Mouse (Mus musculus): Measurements from ENCODE around the gene Incenp. TPM values are rescaled to one million over a fixed set of nuclear protein-coding genes. Genes with fewer than 3 reads are reported as not detected.
A peak's percentile ranks its signal among the peaks of the same experiment; 100 is the strongest.
"Not testable (repeated sequence)": the region's sequence is repeated elsewhere in the genome, so short reads cannot be mapped to it uniquely, and the experiment has no call there.

Incenp gene
- polyA plus RNA-seq, 1 experiment from 2014 or later, result 108 TPM

DNA sequence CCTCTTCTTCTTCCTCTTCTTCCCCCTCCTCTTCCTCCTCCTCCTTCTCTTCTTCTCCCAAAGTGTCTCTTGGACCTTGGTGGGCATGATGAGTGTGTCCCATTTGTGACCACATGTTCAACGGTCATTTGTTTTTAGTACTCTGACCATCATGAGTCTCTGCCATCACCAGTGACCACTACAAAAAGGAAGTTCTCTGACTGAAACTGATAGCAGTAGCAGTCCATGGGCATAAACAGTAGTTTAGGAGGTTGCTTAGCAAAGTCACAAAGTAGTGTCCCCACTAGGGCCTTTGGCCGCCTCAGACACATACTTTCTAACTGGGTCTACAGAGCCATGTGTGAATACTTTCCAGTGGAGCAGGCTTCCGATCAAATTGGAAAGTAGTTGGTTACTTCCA lies 15.0 kb upstream of the Incenp start:
- Histone ChIP-seq H3K27ac (no peak overlapping the region), H3K36me3 (no peaks in the 10 kb centered on the region), H3K9ac (no peak overlapping the region), H3K27me3 (no peaks in the 10 kb centered on the region), H3K4me1 (0 out of 2 replicates have a peak, but pooled peaks cover 3% of the 10 kb centered on the region), H3K4me3 (no peak overlapping the region), H3K9me3 (no peaks in the 10 kb centered on the region), H3K4me2 (replicated peaks) (no peak overlapping the region)
- ATAC-seq (ENCODE audit: low FRiP score, low read depth), result no peak
- 80% methylated on average over 3 of the region's 3 CpGs for whole genome bisulfite sequencing

DNA sequence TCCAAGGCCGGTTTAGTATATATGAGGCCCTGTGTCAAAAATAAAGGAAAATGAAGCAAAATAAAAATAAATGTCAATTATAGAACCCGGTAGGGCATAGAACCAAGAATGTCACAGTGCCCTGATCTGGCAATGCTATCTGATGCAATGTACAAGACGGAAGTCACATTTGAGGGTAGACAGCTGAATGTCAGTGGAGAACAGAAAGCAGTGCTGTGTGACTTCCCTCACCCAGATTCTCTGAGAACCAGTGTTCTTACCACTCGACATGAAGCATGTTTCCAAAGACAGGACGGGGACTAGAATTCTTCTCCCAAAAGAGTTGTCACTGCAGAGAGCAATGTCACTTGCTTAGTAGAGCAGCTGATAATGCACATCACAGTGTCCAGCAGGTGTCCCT lies 14.4 kb upstream of the Incenp start:
- H3K9ac ChIP-seq, result no peak overlapping the region
- 0 out of 2 replicates have a peak, but pooled peaks cover 3% of the 10 kb centered on the region for H3K4me1 ChIP-seq
- no peak overlapping the region for H3K27ac ChIP-seq
- H3K4me3 ChIP-seq, result no peak overlapping the region
- H3K36me3 ChIP-seq, result no peaks in the 10 kb centered on the region
- H3K27me3 ChIP-seq, result no peaks in the 10 kb centered on the region
- no peaks in the 10 kb centered on the region for H3K9me3 ChIP-seq
- no peak overlapping the region for H3K4me2 ChIP-seq (replicated peaks)
- WGBS, result 81% methylated on average over 5 of the region's 5 CpGs
- no peak for ATAC-seq (ENCODE audit: low FRiP score, low read depth)

DNA sequence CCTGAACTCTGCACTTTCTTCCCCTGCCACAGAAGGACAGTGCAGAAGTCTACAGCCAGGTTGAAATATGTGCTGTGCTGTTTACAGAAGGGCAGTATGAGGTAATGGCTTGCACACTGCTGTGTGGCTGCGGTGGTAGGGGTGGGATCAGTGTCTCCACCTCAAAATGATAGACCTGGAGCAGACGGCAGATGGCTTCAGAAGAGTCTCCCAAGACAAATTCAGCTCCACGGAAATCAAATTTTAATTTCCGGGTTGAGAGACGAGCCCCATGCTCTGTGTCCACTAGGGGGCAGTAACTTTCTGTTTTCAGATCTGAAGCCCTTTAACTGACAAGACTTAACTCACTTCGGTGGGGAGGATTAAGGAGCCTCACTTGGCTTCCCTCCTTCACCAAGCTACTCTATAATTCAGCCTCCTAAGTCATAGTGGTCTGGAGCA lies 12.0 kb upstream of the Incenp start:
- no peaks in the 10 kb centered on the region for H3K9me3 ChIP-seq
- no peaks in the 10 kb centered on the region for H3K27me3 ChIP-seq
- H3K9ac ChIP-seq, result no peak overlapping the region
- 0 out of 2 replicates have a peak, but pooled peaks cover 3% of the 10 kb centered on the region for H3K4me1 ChIP-seq
- H3K4me3 ChIP-seq, result no peak overlapping the region
- no peak for ATAC-seq (ENCODE audit: low FRiP score, low read depth)
- no peak overlapping the region for H3K27ac ChIP-seq
- peak overlapping the region; percentile 37; the same call in 1 of the 2 replicates for H3K4me2 ChIP-seq (replicated peaks)
- 11% methylated on average over 6 of the region's 6 CpGs for WGBS
- no peaks in the 10 kb centered on the region for H3K36me3 ChIP-seq

DNA sequence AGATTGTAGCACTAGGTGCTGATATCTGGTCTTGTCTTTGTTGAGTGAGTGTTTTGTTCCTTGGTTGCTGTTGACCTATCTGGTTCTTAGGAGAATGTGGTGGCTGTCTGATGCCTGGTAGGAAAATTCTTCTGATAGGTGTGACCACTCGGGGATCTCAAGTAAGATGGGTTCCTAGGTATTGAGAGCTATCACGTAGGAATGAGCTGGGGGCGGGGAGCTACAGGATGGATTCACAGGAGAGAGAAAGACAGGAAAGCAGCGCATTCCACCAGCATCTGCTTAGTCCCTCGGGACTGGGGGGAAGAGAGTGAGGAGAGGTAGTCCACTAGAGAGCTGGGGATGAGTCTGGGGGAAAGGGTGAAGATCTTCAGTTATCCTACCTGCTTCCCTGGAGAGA lies 10.0 kb upstream of the Incenp start:
- Histone ChIP-seq H3K4me3 (no peak overlapping the region), H3K36me3 (no peaks in the 10 kb centered on the region), H3K9ac (no peak overlapping the region), H3K9me3 (no peaks in the 10 kb centered on the region), H3K4me2 (replicated peaks) (no peak overlapping the region), H3K27me3 (no peaks in the 10 kb centered on the region), H3K4me1 (0 out of 2 replicates have a peak, but pooled peaks cover 3% of the 10 kb centered on the region), H3K27ac (no peak overlapping the region)
- WGBS, result 72% methylated on average over 5 of the region's 5 CpGs
- no peak for ATAC-seq (ENCODE audit: low FRiP score, low read depth)

DNA sequence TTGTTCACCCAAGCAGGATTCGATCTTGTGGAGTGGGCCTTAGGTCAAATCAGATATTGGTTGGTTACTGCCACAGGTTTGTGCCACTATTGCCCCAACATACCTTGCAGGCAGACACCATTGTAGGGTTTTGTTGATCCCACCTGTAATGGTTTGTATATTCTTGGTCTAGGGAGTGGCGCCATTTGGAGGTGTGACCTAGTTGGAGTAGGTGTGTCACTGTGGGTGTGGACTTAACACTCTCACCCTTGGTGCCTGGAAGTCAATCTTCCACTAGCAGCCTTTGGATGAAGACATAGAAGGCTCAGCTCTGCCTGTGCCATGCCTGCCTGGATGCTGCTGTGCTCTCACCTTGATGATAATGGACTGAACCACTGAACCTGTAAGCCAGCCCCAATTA lies 1.3 kb upstream of the Incenp start:
- H3K27me3 ChIP-seq; H3K4me2 ChIP-seq (replicated peaks); H3K36me3 ChIP-seq; H3K9ac ChIP-seq; H3K27ac ChIP-seq; ATAC-seq (ENCODE audit: low FRiP score, low read depth); H3K9me3 ChIP-seq; H3K4me3 ChIP-seq: not testable (repeated sequence)
- peaks cover 31% of the 10 kb centered on the region for H3K4me1 ChIP-seq
- WGBS, result 91% methylated on average over 2 of the region's 2 CpGs

DNA sequence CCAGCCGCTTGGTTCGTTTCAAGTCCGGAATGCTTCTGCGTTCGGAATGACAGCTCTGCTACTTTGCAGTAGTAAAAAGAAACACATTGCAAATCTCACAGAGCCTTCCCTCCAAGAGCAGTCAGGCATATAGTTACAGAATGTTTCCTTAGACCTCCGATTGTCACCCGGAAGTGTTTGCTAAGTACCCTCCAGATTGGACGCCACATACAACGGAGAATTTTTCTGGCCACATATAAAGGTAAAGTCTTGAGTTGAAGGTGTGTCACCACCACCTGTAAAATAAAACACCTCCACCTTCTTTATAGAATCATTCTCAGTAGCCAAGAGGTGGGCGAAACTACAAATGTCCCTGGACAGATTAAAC lies 412 bp upstream of the Incenp start:
- ATAC-seq (ENCODE audit: low FRiP score, low read depth), result peak; percentile 82
- 8% methylated on average over 10 of the region's 10 CpGs for WGBS
- Histone ChIP-seq H3K4me1 (peaks cover 31% of the 10 kb centered on the region), H3K27me3 (no peaks in the 10 kb centered on the region), H3K9me3 (no peaks in the 10 kb centered on the region), H3K4me3 (peak overlapping the region; percentile 89), H3K36me3 (peaks cover 11% of the 10 kb centered on the region), H3K4me2 (replicated peaks) (peak overlapping the region; percentile 59), H3K27ac (peak overlapping the region; percentile 63; the same call in 1 of the 2 replicates), H3K9ac (peak overlapping the region; percentile 60)

DNA sequence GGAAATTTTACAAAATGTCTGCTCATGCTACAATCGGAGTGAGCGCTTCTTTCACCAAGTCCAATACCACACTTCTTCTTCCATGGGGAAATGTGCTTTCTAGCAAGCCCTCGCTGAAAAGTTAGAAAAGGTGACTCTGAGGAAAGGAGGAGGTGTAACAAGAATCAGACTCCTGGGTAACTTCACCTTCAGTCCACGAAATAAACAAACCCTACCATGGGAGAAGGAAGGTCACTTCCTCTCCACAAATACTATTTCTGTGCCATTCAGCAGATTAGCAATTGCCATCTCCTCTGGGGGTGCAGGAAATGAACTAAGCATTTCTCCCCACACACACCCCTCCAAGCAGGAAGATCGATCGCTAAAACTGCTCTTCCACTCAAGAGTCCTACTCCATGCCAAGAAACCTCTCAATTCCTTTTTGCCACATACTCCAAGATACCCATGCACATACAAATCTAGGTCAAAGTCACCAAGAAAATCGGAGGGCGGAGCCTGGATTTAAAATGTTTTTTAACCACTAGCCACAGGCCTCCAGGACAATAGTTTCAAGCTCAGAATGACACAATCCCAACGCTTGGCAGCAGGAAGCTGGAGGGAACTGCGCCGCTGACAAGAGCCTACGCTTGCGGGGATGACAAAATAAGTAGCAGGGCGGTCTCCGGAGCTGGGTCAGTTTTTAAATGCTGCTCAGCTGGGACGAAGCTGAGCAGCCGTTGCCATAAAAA lies 848 bp downstream of the Incenp start:
- H3K4me3 ChIP-seq, result peak overlapping the region; percentile 89
- peak overlapping the region; percentile 79; the same call in 1 of the 2 replicates for H3K27ac ChIP-seq
- H3K9ac ChIP-seq, result peak overlapping the region; percentile 85
- WGBS, result 10% methylated on average over 17 of the region's 17 CpGs
- peaks cover 31% of the 10 kb centered on the region for H3K4me1 ChIP-seq
- no peaks in the 10 kb centered on the region for H3K27me3 ChIP-seq
- no peaks in the 10 kb centered on the region for H3K9me3 ChIP-seq
- peak overlapping the region; percentile 87 for H3K4me2 ChIP-seq (replicated peaks)
- no peak for ATAC-seq (ENCODE audit: low FRiP score, low read depth)
- H3K36me3 ChIP-seq, result peaks cover 24% of the 10 kb centered on the region

DNA sequence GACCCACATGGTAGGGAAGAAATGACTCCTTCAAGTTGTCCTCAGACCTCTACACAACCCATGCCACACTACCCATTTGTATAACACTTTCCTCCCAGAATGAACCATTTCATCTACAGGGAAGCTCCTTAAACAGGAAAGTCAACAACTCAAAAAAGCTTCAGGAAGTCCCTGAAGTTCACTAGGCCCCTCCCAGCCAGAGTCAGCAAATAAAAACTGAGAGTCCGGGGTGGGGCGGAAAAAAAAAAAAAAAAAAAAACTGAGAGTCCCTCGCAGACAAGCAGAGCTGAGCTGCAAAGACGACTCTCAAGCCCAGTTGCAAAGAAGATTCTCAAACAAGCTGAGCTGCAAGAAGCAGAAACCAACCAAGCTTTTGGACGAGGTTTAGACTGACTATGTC lies 3.3 kb downstream of the Incenp start:
- H3K9ac ChIP-seq, result no peak overlapping the region
- H3K4me1 ChIP-seq, result peaks cover 31% of the 10 kb centered on the region
- no peaks in the 10 kb centered on the region for H3K27me3 ChIP-seq
- no peak for ATAC-seq (ENCODE audit: low FRiP score, low read depth)
- no peak overlapping the region for H3K4me3 ChIP-seq
- 67% methylated on average over 5 of the region's 5 CpGs for WGBS
- H3K27ac ChIP-seq, result no peak overlapping the region
- H3K9me3 ChIP-seq, result no peaks in the 10 kb centered on the region
- H3K36me3 ChIP-seq, result peaks cover 48% of the 10 kb centered on the region
- H3K4me2 ChIP-seq (replicated peaks), result peak overlapping the region; percentile 87; the same call in 1 of the 2 replicates

DNA sequence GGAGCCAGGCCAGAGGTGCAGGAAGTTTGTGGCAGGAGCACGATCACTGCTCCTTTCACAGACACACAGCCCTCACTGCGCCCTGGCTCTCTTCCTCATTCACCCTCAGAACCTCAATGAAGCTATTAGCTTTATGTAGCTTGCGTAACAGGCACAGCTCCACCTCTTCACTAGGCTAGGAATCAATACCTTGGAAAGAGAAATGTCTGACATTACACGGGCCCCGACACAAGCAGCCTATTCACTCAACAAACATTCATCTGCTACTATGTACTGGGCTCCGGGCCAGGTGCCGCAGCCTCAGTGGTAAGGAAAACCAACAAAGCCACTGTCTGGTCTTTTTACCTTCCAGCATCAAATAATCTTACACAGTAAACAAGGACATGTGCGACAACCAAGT lies 12.6 kb downstream of the Incenp start:
- no peaks in the 10 kb centered on the region for H3K9me3 ChIP-seq
- 95% methylated on average over 8 of the region's 8 CpGs for WGBS
- H3K36me3 ChIP-seq, result peaks cover 94% of the 10 kb centered on the region

DNA sequence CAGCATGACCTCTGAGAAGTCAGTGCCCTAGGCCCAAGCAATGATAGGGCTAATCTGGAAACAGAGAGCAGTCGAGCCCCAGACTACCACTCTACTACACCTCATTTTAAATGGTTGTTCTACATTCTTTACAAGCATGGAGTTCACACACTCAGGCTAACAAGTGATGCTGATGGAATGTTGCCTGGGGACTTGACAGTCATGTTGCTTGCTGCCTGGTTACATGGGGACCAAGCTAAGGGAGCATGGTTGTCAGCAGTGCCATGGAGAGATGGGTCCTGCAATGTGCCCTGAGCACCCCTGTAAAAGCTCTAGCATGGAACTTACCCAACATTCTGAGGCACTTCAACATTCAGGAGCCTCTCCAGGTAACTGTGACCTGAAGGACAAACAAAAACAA lies 13.0 kb downstream of the Incenp start:
- ATAC-seq (ENCODE audit: low FRiP score, low read depth), result no peak
- Histone ChIP-seq H3K9ac (no peak overlapping the region), H3K4me2 (replicated peaks) (no peak overlapping the region), H3K27me3 (no peaks in the 10 kb centered on the region), H3K4me3 (no peak overlapping the region), H3K9me3 (no peaks in the 10 kb centered on the region), H3K27ac (no peak overlapping the region), H3K4me1 (no peaks in the 10 kb centered on the region), H3K36me3 (peaks cover 94% of the 10 kb centered on the region)
- WGBS, result 83% methylated on average over 1 of the region's 1 CpGs

More for the DNA sequence above, 12.6 kb downstream of the Incenp start:
- Histone ChIP-seq H3K9ac (no peak overlapping the region), H3K27ac (no peak overlapping the region), H3K27me3 (no peaks in the 10 kb centered on the region), H3K4me1 (no peaks in the 10 kb centered on the region), H3K4me2 (replicated peaks) (no peak overlapping the region), H3K4me3 (no peak overlapping the region)
- ATAC-seq (ENCODE audit: low FRiP score, low read depth), result no peak

DNA sequence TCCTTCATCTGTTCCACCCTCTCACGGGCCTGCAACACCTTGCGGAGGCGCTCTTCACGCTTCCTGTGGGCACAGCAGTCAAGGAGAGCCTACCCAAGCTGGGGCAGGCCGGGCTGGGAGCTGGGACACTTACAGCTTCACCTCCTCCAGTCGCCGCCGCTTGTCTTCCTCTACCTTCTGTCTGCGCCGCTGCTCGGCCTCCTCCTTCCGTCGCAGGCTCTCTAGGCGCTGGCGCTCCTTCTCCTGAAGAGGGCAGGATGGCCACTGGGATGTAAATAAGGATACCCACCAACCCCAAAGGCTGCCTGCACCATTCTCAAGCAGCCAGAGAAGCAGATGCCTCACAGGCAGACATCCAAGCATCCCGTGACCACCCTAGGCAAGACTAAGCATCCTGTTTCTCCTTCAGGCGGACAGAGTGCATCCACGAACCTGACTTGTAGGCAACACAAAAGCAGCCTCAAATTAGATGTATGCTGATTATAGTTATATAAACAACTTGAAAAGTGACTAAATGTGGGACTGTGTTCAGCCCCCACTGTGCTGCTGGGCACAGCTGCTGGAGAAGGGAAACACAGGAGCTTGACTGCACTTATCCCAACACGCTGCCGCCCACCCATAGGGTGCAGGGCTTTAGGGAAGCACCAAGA lies 21.0 kb downstream of the Incenp start:
- peaks cover 99% of the 10 kb centered on the region for H3K36me3 ChIP-seq
- H3K9me3 ChIP-seq, result no peaks in the 10 kb centered on the region
- H3K4me1 ChIP-seq, result no peaks in the 10 kb centered on the region
- no peak overlapping the region for H3K4me2 ChIP-seq (replicated peaks)
- ATAC-seq (ENCODE audit: low FRiP score, low read depth), result no peak
- H3K27me3 ChIP-seq, result no peaks in the 10 kb centered on the region
- H3K9ac ChIP-seq, result no peak overlapping the region
- 96% methylated on average over 20 of the region's 20 CpGs for WGBS
- H3K27ac ChIP-seq, result no peak overlapping the region
- H3K4me3 ChIP-seq, result no peak overlapping the region

DNA sequence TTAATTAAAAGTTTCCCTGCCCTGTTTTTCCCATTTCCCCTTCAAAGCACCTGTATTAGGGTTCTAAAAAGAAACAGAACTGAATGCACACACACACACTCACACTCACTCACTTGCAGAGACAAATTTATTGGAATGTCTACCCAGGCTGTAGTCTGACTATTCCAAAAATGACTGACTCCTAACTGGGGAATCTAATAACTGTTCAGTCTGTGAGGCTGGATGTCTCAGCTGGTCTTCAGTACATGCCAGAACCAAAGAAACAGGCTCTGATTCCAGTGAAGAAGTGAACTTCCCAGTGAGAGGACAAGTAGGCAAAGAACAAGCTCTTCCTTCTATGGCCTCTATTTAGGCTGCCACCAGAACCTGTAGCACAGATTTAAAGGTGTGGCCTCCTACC lies 33.9 kb downstream of the Incenp start:
- Histone ChIP-seq H3K4me3 (no peak overlapping the region), H3K27me3 (no peaks in the 10 kb centered on the region), H3K27ac (no peak overlapping the region), H3K4me1 (peaks cover 2% of the 10 kb centered on the region; the same call in 1 of the 2 replicates), H3K36me3 (peaks cover 7% of the 10 kb centered on the region; the same call in 1 of the 2 replicates), H3K9ac (no peak overlapping the region), H3K9me3 (no peaks in the 10 kb centered on the region), H3K4me2 (replicated peaks) (no peak overlapping the region)
- no peak for ATAC-seq (ENCODE audit: low FRiP score, low read depth)
